Mouse (Mus musculus) heart, embryonic 14.5 days (tissue): ENCODE measurements around the gene Peak1. TPM values are rescaled to one million over a fixed set of nuclear protein-coding genes. Genes with fewer than 3 reads are reported as not detected.

ENCODE experiments used
- microRNA-seq: library from miRNA; unstranded; fragments of <30 nt; microRNA quantifications from one replicate; pipeline ENCODE4, GENCODE M21; 2016
- polyA plus RNA-seq: library from polyadenylated mRNA; unstranded; fragments of >200 nt; fragmentation: Nextera tagmentation; extraction: Ambion mirVana; gene quantifications from 2 replicates; pipeline ENCODE4 v1.2.1, GENCODE M21; 2014

The Peak1 gene
- polyA plus RNA-seq, 1 experiment from 2014 or later = 22.4 TPM

Small RNA genes lying within 50 kb of the gene (microRNA-seq; reads per million reads assigned to microRNA genes)
- 0.84 reads per million for gene Gm24270

Other genes with a start within 250 kb of the Peak1 start
- 58.5 and 62.2 TPM in 2 replicates for gene Hmg20a, start 542 bp upstream of the Peak1 start, polyA plus RNA-seq